ENCODE assay signal across 13 mouse cellular contexts in the genomic region with DNA sequence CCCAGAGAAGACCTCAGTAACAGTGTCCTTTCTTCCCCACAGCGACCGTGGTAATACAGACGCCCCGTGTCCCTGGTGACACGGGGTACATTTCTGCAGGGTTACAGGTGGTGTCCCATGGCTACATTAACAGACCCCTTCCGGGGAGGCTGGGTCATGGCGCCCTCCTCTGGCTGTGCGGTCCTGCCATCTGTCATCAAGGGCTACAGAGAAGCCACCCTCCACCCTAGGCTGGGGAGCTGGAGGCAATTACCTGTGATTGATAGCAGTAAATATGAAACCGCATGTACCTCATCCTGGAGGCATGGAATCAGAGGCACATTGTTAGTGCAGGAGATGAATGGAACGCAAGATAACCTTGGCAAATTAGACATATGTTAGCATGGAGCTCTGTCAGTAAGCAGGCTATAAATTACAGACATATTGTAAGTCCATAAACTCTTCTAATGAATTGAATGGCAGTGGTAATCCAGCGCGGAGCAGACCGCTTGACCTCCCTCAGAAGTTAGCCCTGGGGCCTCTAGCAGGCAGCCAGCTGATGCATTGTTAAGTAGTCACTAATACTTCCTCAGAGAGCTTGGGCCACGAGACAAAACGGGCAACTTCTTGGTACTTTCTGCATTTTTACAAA. TPM values are rescaled to one million over a fixed set of nuclear protein-coding genes. Genes with fewer than 3 reads are reported as not detected.
DNase-seq lines count a peak whose midpoint lies in the region; ATAC-seq and TF ChIP-seq lines count a peak whose summit lies in the region.
"Had no signal": no experiment of that assay in that cellular context is flagged by ENCODE, and none has a peak within 500 bp of the region (broad histone marks: within the 10 kb centered on the region; RNA-seq: fewer than 3 reads in every experiment).

No protein-coding gene starts in this region.

- peak; percentile 47 for DNase-seq in hindbrain, embryonic 11.5 days (ENCODE audit: low spot score)
- DNase-seq in hindbrain, embryonic 14.5 days (ENCODE audit: low spot score): no peak
- peak; percentile 89 for DNase-seq in midbrain, embryonic 11.5 days (ENCODE audit: low spot score, missing footprints)
- no peak for DNase-seq in midbrain, embryonic 14.5 days
- DNase-seq in forelimb bud, embryonic 11.5 days (ENCODE audit: low read depth, low spot score): peak; percentile 51
- DNase-seq in stomach, postnatal 0 days (ENCODE audit: low spot score): no peak
- DNase-seq in thymus, postnatal 36 days: no peak
- DNase-seq: cerebellum, adult 8-10 months; gastrocnemius, postnatal 14 days; layer of hippocampus, adult 9-11 months; right cerebral cortex, adult 18-20 months had no signal

- no peak overlapping the region for H3K27ac ChIP-seq in hindbrain, embryonic 11.5 days (ENCODE audit: low read depth, low read length)
- no peak overlapping the region for H3K27ac ChIP-seq in hindbrain, embryonic 14.5 days
- H3K27ac ChIP-seq in midbrain, embryonic 11.5 days (ENCODE audit: low read depth, low read length): no peak overlapping the region
- no peak overlapping the region for H3K27ac ChIP-seq in midbrain, embryonic 14.5 days (replicated peaks; ENCODE audit: low read depth, low read length)
- no peak overlapping the region for H3K27ac ChIP-seq in stomach, postnatal 0 days (replicated peaks)
- H3K27ac ChIP-seq: liver, embryonic 15.5 days; stomach, embryonic 15.5 days had no signal

- no peaks in the 10 kb centered on the region for H3K9me3 ChIP-seq in hindbrain, embryonic 11.5 days (ENCODE audit: control insufficient read depth, low read length)
- 0 out of 2 replicates have a peak, but pooled peaks cover 7% of the 10 kb centered on the region for H3K9me3 ChIP-seq in hindbrain, embryonic 14.5 days (ENCODE audit: control insufficient read depth, low read length)
- H3K9me3 ChIP-seq in midbrain, embryonic 11.5 days (ENCODE audit: control insufficient read depth, low read length): peaks cover 4% of the 10 kb centered on the region; the same call in 1 of the 2 replicates
- peaks cover 5% of the 10 kb centered on the region; the same call in 1 of the 2 replicates for H3K9me3 ChIP-seq in midbrain, embryonic 14.5 days (ENCODE audit: control insufficient read depth, low read length)
- no peaks in the 10 kb centered on the region for H3K9me3 ChIP-seq in stomach, postnatal 0 days (ENCODE audit: control insufficient read depth, low read length)
- H3K9me3 ChIP-seq: liver, embryonic 15.5 days; stomach, embryonic 15.5 days had no signal

- no peak overlapping the region for H3K9ac ChIP-seq in hindbrain, embryonic 11.5 days (ENCODE audit: low read depth, low read length)
- no peak overlapping the region for H3K9ac ChIP-seq in hindbrain, embryonic 14.5 days
- no peak overlapping the region for H3K9ac ChIP-seq in midbrain, embryonic 11.5 days (ENCODE audit: low read length)
- H3K9ac ChIP-seq in midbrain, embryonic 14.5 days (replicated peaks; ENCODE audit: low read length): no peak overlapping the region
- no peak overlapping the region for H3K9ac ChIP-seq in stomach, postnatal 0 days (ENCODE audit: low read length)
- H3K9ac ChIP-seq: liver, embryonic 15.5 days; stomach, embryonic 15.5 days had no signal

- no peak overlapping the region for H3K4me3 ChIP-seq in hindbrain, embryonic 11.5 days (ENCODE audit: low read depth, low read length)
- no peak overlapping the region for H3K4me3 ChIP-seq in hindbrain, embryonic 14.5 days (replicated peaks; ENCODE audit: low read length)
- no peak overlapping the region for H3K4me3 ChIP-seq in midbrain, embryonic 11.5 days (ENCODE audit: low read depth, low read length)
- H3K4me3 ChIP-seq in midbrain, embryonic 14.5 days (replicated peaks; ENCODE audit: low read depth, low read length): no peak overlapping the region
- H3K4me3 ChIP-seq in stomach, postnatal 0 days (ENCODE audit: low read depth, low read length): no peak overlapping the region
- H3K4me3 ChIP-seq: liver, embryonic 15.5 days; stomach, embryonic 15.5 days had no signal

- H3K27me3 ChIP-seq in hindbrain, embryonic 11.5 days (ENCODE audit: control insufficient read depth, insufficient read depth, low read length): peaks cover 14% of the 10 kb centered on the region
- peaks cover 47% of the 10 kb centered on the region for H3K27me3 ChIP-seq in hindbrain, embryonic 14.5 days (ENCODE audit: control insufficient read depth, insufficient read depth, low read length)
- H3K27me3 ChIP-seq in midbrain, embryonic 11.5 days (ENCODE audit: control insufficient read depth, insufficient read depth, low read length): peaks cover 11% of the 10 kb centered on the region
- H3K27me3 ChIP-seq in midbrain, embryonic 14.5 days (ENCODE audit: control insufficient read depth, insufficient read depth, low read length): peaks cover 28% of the 10 kb centered on the region; the same call in 1 of the 2 replicates
- no peaks in the 10 kb centered on the region for H3K27me3 ChIP-seq in stomach, postnatal 0 days (ENCODE audit: control insufficient read depth, insufficient read depth, low read length)

- 41% methylated on average over 15 of the region's 15 CpGs for WGBS in hindbrain, embryonic 11.5 days
- WGBS in hindbrain, embryonic 14.5 days: 28% methylated on average over 15 of the region's 15 CpGs
- 48% methylated on average over 15 of the region's 15 CpGs for WGBS in midbrain, embryonic 11.5 days
- WGBS in midbrain, embryonic 14.5 days: 33% methylated on average over 15 of the region's 15 CpGs
- WGBS in stomach, postnatal 0 days: 51% methylated on average over 15 of the region's 15 CpGs

- H3K4me1 ChIP-seq in hindbrain, embryonic 11.5 days (replicated peaks; ENCODE audit: control insufficient read depth, insufficient read depth, low read length): no peaks in the 10 kb centered on the region; the same call in 1 of the 2 replicates
- H3K4me1 ChIP-seq in hindbrain, embryonic 14.5 days (replicated peaks; ENCODE audit: control insufficient read depth, insufficient read depth, low read length): no peaks in the 10 kb centered on the region
- H3K4me1 ChIP-seq in midbrain, embryonic 11.5 days (ENCODE audit: control insufficient read depth, insufficient read depth, low read length): peaks cover 9% of the 10 kb centered on the region; the same call in 1 of the 2 replicates
- no peaks in the 10 kb centered on the region for H3K4me1 ChIP-seq in midbrain, embryonic 14.5 days (ENCODE audit: control insufficient read depth, insufficient read depth, low read length)
- H3K4me1 ChIP-seq in stomach, postnatal 0 days (replicated peaks; ENCODE audit: control insufficient read depth, insufficient read depth): no peaks in the 10 kb centered on the region
- H3K4me1 ChIP-seq: liver, embryonic 15.5 days; stomach, embryonic 15.5 days had no signal

- H3K36me3 ChIP-seq in hindbrain, embryonic 11.5 days (ENCODE audit: control insufficient read depth, insufficient read depth, low read length): no peaks in the 10 kb centered on the region
- H3K36me3 ChIP-seq in hindbrain, embryonic 14.5 days (replicated peaks; ENCODE audit: control insufficient read depth, insufficient read depth): no peaks in the 10 kb centered on the region
- no peaks in the 10 kb centered on the region for H3K36me3 ChIP-seq in midbrain, embryonic 11.5 days (ENCODE audit: control insufficient read depth, insufficient read depth, low read length)
- no peaks in the 10 kb centered on the region for H3K36me3 ChIP-seq in midbrain, embryonic 14.5 days (ENCODE audit: control insufficient read depth, insufficient read depth, low read length)
- H3K36me3 ChIP-seq in stomach, postnatal 0 days (ENCODE audit: control insufficient read depth, insufficient read depth, low read length): no peaks in the 10 kb centered on the region
- H3K36me3 ChIP-seq: liver, embryonic 15.5 days; stomach, embryonic 15.5 days had no signal

- no peak overlapping the region for H3K4me2 ChIP-seq in hindbrain, embryonic 11.5 days (replicated peaks; ENCODE audit: low read depth, low read length)
- H3K4me2 ChIP-seq in hindbrain, embryonic 14.5 days (replicated peaks): no peak overlapping the region
- H3K4me2 ChIP-seq in midbrain, embryonic 11.5 days: no peak overlapping the region
- no peak overlapping the region for H3K4me2 ChIP-seq in midbrain, embryonic 14.5 days (ENCODE audit: low read length)
- no peak overlapping the region for H3K4me2 ChIP-seq in stomach, postnatal 0 days (replicated peaks; ENCODE audit: low read depth)
- H3K4me2 ChIP-seq: liver, embryonic 15.5 days; stomach, embryonic 15.5 days had no signal

- no peak for TF ChIP-seq EP300 in stomach, postnatal 0 days (optimal IDR thresholded peaks at IDR 0.05)

- peak; percentile 53; the same call in 1 of the 2 replicates for ATAC-seq in hindbrain, embryonic 11.5 days (ENCODE audit: low FRiP score)
- no peak for ATAC-seq in hindbrain, embryonic 14.5 days (ENCODE audit: low FRiP score)
- 0 out of 2 replicates have a peak, but pooled peaks have one; percentile 33 for ATAC-seq in midbrain, embryonic 11.5 days (ENCODE audit: low FRiP score)
- no peak for ATAC-seq in midbrain, embryonic 14.5 days (ENCODE audit: low FRiP score, low TSS enrichment)
- no peak for ATAC-seq in stomach, postnatal 0 days (ENCODE audit: low FRiP score, low TSS enrichment)

- TF ChIP-seq CTCF in stomach, postnatal 0 days (IDR thresholded peaks at IDR 0.05; ENCODE audit: low read depth): peak; percentile 36

RNA-seq across cellular contexts. Expression of a gene that starts 17.2 kb away (rescaled TPM):
- not detected in 2 replicates for polyA plus RNA-seq in hindbrain, embryonic 11.5 days (2014; fragmentation: Nextera tagmentation; extraction: Ambion mirVana)
- polyA plus RNA-seq in hindbrain, embryonic 14.5 days (2014; fragmentation: Nextera tagmentation; extraction: Ambion mirVana): not detected in 2 replicates
- not detected in 2 replicates for polyA plus RNA-seq in midbrain, embryonic 11.5 days (2014; fragmentation: Nextera tagmentation; extraction: Ambion mirVana)
- polyA plus RNA-seq in midbrain, embryonic 14.5 days (2014; fragmentation: Nextera tagmentation; extraction: Ambion mirVana): not detected in 2 replicates
- polyA plus RNA-seq in stomach, postnatal 0 days (2015; fragmentation: Nextera tagmentation; extraction: Ambion mirVana): not detected in 2 replicates
- polyA plus RNA-seq: liver, embryonic 15.5 days; stomach, embryonic 15.5 days had no signal

Comparison
In these comparisons a context has a peak if more than half of its experiments do, and no peak if none do; other contexts are left out.
1. ATAC-seq: peak in hindbrain, embryonic 11.5 days (single experiment) and midbrain, embryonic 11.5 days (single experiment); none in hindbrain, embryonic 14.5 days (single experiment), midbrain, embryonic 14.5 days (single experiment) and stomach, postnatal 0 days (single experiment).
2. DNase-seq: peak in hindbrain, embryonic 11.5 days (single experiment), midbrain, embryonic 11.5 days (single experiment) and forelimb bud, embryonic 11.5 days (single experiment); none in hindbrain, embryonic 14.5 days (single experiment), midbrain, embryonic 14.5 days (single experiment), stomach, postnatal 0 days (single experiment) and thymus, postnatal 36 days (0 of 2).